Mouse (Mus musculus) kidney, adult 2 months (tissue): Measurements from ENCODE around the gene Gm49673.
"Not testable (repeated sequence)": the region's sequence is repeated elsewhere in the genome, so short reads cannot be mapped to it uniquely, and the experiment has no call there.

ENCODE experiments used
- CTCF ChIP-seq: fragments of 200-500 bp; conservative IDR thresholded peaks from 2 replicates; pipeline ENCODE4 v1.5.1; 2011; ENCODE audit warnings: low read depth, mild to moderate bottlenecking, control low read depth, low read length, moderate library complexity, mixed read lengths; ENCODE audit not compliant: insufficient read depth, insufficient read length
- POLR2A ChIP-seq: fragments of 200-500 bp; IDR thresholded peaks from one replicate; pipeline ENCODE4 v1.6.1; 2011; ENCODE audit warnings: low read depth, low read length, control low read depth

GRCm38 (mm10) chr17:8095653-8096052 lies 51.9 kb downstream of the Gm49673 start:
- TF ChIP-seq CTCF, POLR2A: not testable (repeated sequence)
